ENCODE assay signal across 12 mouse cellular contexts in genomic region chr10:93094957-93095580, GRCm38 (mm10). TPM values are rescaled to one million over a fixed set of nuclear protein-coding genes. Genes with fewer than 3 reads are reported as not detected.
DNase-seq lines count a peak whose midpoint lies in the region; ATAC-seq and TF ChIP-seq lines count a peak whose summit lies in the region.
"Had no signal": no experiment of that assay in that cellular context is flagged by ENCODE, and none has a peak within 500 bp of the region (broad histone marks: within the 10 kb centered on the region; RNA-seq: fewer than 3 reads in every experiment).

No protein-coding gene starts in this region.

- no peaks in the 10 kb centered on the region for H3K4me1 ChIP-seq in lung, embryonic 14.5 days (ENCODE audit: insufficient read depth)
- no peaks in the 10 kb centered on the region for H3K4me1 ChIP-seq in liver, embryonic 16.5 days (ENCODE audit: control insufficient read depth, low read depth, low read length)
- H3K4me1 ChIP-seq in stomach, postnatal 0 days (replicated peaks; ENCODE audit: control insufficient read depth, insufficient read depth): no peaks in the 10 kb centered on the region
- H3K4me1 ChIP-seq in forebrain, embryonic 13.5 days: no peaks in the 10 kb centered on the region
- H3K4me1 ChIP-seq: embryonic facial prominence, embryonic 15.5 days; midbrain, embryonic 12.5 days had no signal

- H3K4me3 ChIP-seq in lung, embryonic 14.5 days (ENCODE audit: low read depth, low read length): no peak overlapping the region
- no peak overlapping the region for H3K4me3 ChIP-seq in liver, embryonic 16.5 days (ENCODE audit: low read depth, low read length)
- H3K4me3 ChIP-seq in stomach, postnatal 0 days (ENCODE audit: low read depth, low read length): no peak overlapping the region
- no peak overlapping the region for H3K4me3 ChIP-seq in forebrain, embryonic 13.5 days
- H3K4me3 ChIP-seq: embryonic facial prominence, embryonic 15.5 days; midbrain, embryonic 12.5 days had no signal

- no peak for TF ChIP-seq EP300 in stomach, postnatal 0 days (optimal IDR thresholded peaks at IDR 0.05)

- 72% methylated on average over 7 of the region's 7 CpGs for WGBS in lung, embryonic 14.5 days
- WGBS in liver, embryonic 16.5 days (ENCODE audit: insufficient replicate concordance): 45% methylated on average over 7 of the region's 7 CpGs
- 56% methylated on average over 7 of the region's 7 CpGs for WGBS in stomach, postnatal 0 days
- 76% methylated on average over 7 of the region's 7 CpGs for WGBS in forebrain, embryonic 13.5 days

- no peak overlapping the region for H3K4me2 ChIP-seq in lung, embryonic 14.5 days
- H3K4me2 ChIP-seq in liver, embryonic 16.5 days (ENCODE audit: low read depth, low read length): no peak overlapping the region
- no peak overlapping the region for H3K4me2 ChIP-seq in stomach, postnatal 0 days (replicated peaks; ENCODE audit: low read depth)
- no peak overlapping the region for H3K4me2 ChIP-seq in forebrain, embryonic 13.5 days
- H3K4me2 ChIP-seq: embryonic facial prominence, embryonic 15.5 days; midbrain, embryonic 12.5 days had no signal

- intact Hi-C loops in left cerebral cortex, postnatal 14 days (cut with DNase I): no loop called here

- no peaks in the 10 kb centered on the region for H3K9me3 ChIP-seq in lung, embryonic 14.5 days (ENCODE audit: low read depth, low read length)
- no peaks in the 10 kb centered on the region for H3K9me3 ChIP-seq in liver, embryonic 16.5 days (replicated peaks; ENCODE audit: control insufficient read depth, low read length)
- no peaks in the 10 kb centered on the region for H3K9me3 ChIP-seq in stomach, postnatal 0 days (ENCODE audit: control insufficient read depth, low read length)
- no peaks in the 10 kb centered on the region for H3K9me3 ChIP-seq in forebrain, embryonic 13.5 days (replicated peaks)
- H3K9me3 ChIP-seq: embryonic facial prominence, embryonic 15.5 days; midbrain, embryonic 12.5 days had no signal

- no peaks in the 10 kb centered on the region for H3K36me3 ChIP-seq in lung, embryonic 14.5 days (ENCODE audit: insufficient read depth)
- H3K36me3 ChIP-seq in liver, embryonic 16.5 days (ENCODE audit: control insufficient read depth, insufficient read depth): no peaks in the 10 kb centered on the region
- no peaks in the 10 kb centered on the region for H3K36me3 ChIP-seq in stomach, postnatal 0 days (ENCODE audit: control insufficient read depth, insufficient read depth, low read length)
- H3K36me3 ChIP-seq in forebrain, embryonic 13.5 days (ENCODE audit: poor library complexity, severe bottlenecking): no peaks in the 10 kb centered on the region
- H3K36me3 ChIP-seq: embryonic facial prominence, embryonic 15.5 days; midbrain, embryonic 12.5 days had no signal

- no peak overlapping the region for H3K9ac ChIP-seq in lung, embryonic 14.5 days
- no peak overlapping the region for H3K9ac ChIP-seq in liver, embryonic 16.5 days (ENCODE audit: low read depth, low read length)
- H3K9ac ChIP-seq in stomach, postnatal 0 days (ENCODE audit: low read length): no peak overlapping the region
- H3K9ac ChIP-seq in forebrain, embryonic 13.5 days: no peak overlapping the region
- H3K9ac ChIP-seq: embryonic facial prominence, embryonic 15.5 days; midbrain, embryonic 12.5 days had no signal

- no peak for TF ChIP-seq CTCF in lung, embryonic 14.5 days (IDR thresholded peaks at IDR 0.05; ENCODE audit: low read depth)
- TF ChIP-seq CTCF in stomach, postnatal 0 days (IDR thresholded peaks at IDR 0.05; ENCODE audit: low read depth): no peak

- H3K27me3 ChIP-seq in lung, embryonic 14.5 days (ENCODE audit: insufficient read depth, low read length): no peaks in the 10 kb centered on the region
- no peaks in the 10 kb centered on the region for H3K27me3 ChIP-seq in liver, embryonic 16.5 days (ENCODE audit: control insufficient read depth, insufficient read depth, low read depth, low read length)
- no peaks in the 10 kb centered on the region for H3K27me3 ChIP-seq in stomach, postnatal 0 days (ENCODE audit: control insufficient read depth, insufficient read depth, low read length)
- no peaks in the 10 kb centered on the region for H3K27me3 ChIP-seq in forebrain, embryonic 13.5 days
- H3K27me3 ChIP-seq: embryonic facial prominence, embryonic 15.5 days; midbrain, embryonic 12.5 days; Patski had no signal

- H3K27ac ChIP-seq in lung, embryonic 14.5 days (ENCODE audit: low read depth): no peak overlapping the region
- no peak overlapping the region for H3K27ac ChIP-seq in liver, embryonic 16.5 days (ENCODE audit: low read length)
- no peak overlapping the region for H3K27ac ChIP-seq in stomach, postnatal 0 days (replicated peaks)
- no peak overlapping the region for H3K27ac ChIP-seq in forebrain, embryonic 13.5 days
- H3K27ac ChIP-seq: embryonic facial prominence, embryonic 15.5 days; midbrain, embryonic 12.5 days had no signal

- ATAC-seq in lung, embryonic 14.5 days (ENCODE audit: insufficient read depth): no peak
- ATAC-seq in liver, embryonic 16.5 days (ENCODE audit: low read depth): peak; percentile 58; the same call in 1 of the 2 replicates
- ATAC-seq in stomach, postnatal 0 days (ENCODE audit: low FRiP score, low TSS enrichment): peak; percentile 35; the same call in 1 of the 2 replicates
- ATAC-seq in forebrain, embryonic 13.5 days: no peak
- ATAC-seq: Patski had no signal

- DNase-seq in adrenal gland, postnatal 36 days: peak; percentile 18 to 23
- DNase-seq in adrenal gland, adult 18-20 months (ENCODE audit: low spot score in 2 of 2): no peak
- peak; percentile 36 for DNase-seq in lung, embryonic 14.5 days
- no peak for DNase-seq in lung, postnatal 14 days
- DNase-seq in stomach, postnatal 0 days (ENCODE audit: low spot score): no peak
- DNase-seq in left cerebral cortex, postnatal 14 days (ENCODE audit: low spot score in 2 of 2): no peak
- DNase-seq: cerebellum, postnatal 14 days had no signal

RNA-seq across cellular contexts. Expression of gene Cfap54, which starts 13.7 kb away (rescaled TPM):
- total RNA-seq in adrenal gland, postnatal 36 days (2021): 1 to 10 TPM; 5.5 TPM
- total RNA-seq in adrenal gland, adult 18-20 months (2021): 1 to 10 TPM; 6.2 to 8.4 TPM
- polyA plus RNA-seq in lung, embryonic 14.5 days (2014; fragmentation: Nextera tagmentation; extraction: Ambion mirVana): 0.45 and 0.70 TPM in 2 replicates
- 0.07 TPM in 1 of 2 replicates, not detected in the other for polyA plus RNA-seq in liver, embryonic 16.5 days (2015; fragmentation: Nextera tagmentation; extraction: Ambion mirVana)
- 0.12 TPM in 1 of 2 replicates, not detected in the other for polyA plus RNA-seq in stomach, postnatal 0 days (2015; fragmentation: Nextera tagmentation; extraction: Ambion mirVana)
- 1.6 and 2.3 TPM in 2 replicates for polyA plus RNA-seq in forebrain, embryonic 13.5 days (2015; fragmentation: Nextera tagmentation; extraction: Ambion mirVana)
- total RNA-seq in left cerebral cortex, postnatal 14 days (2021): 10 to 100 TPM; 14.9 to 21.5 TPM

Comparison
In these comparisons a context has a peak if more than half of its experiments do, and no peak if none do; other contexts are left out.
1. DNase-seq: peak in adrenal gland, postnatal 36 days (2 of 2) and lung, embryonic 14.5 days (single experiment); none in adrenal gland, adult 18-20 months (0 of 2), lung, postnatal 14 days (single experiment), stomach, postnatal 0 days (single experiment) and left cerebral cortex, postnatal 14 days (0 of 2).
2. ATAC-seq: peak in liver, embryonic 16.5 days (single experiment) and stomach, postnatal 0 days (single experiment); none in lung, embryonic 14.5 days (single experiment) and forebrain, embryonic 13.5 days (single experiment).